Comparison of ENCODE assay signal across 23 mouse cellular contexts in genomic region chr12:86243936-86244335, GRCm38 (mm10). TPM values are rescaled to one million over a fixed set of nuclear protein-coding genes. Genes with fewer than 3 reads are reported as not detected.
A peak's percentile ranks its signal among the peaks of the same experiment; 100 is the strongest.
DNase-seq lines count a peak whose midpoint lies in the region; ATAC-seq and TF ChIP-seq lines count a peak whose summit lies in the region.
"Had no signal": no experiment of that assay in that cellular context is flagged by ENCODE, and none has a peak within 500 bp of the region (broad histone marks: within the 10 kb centered on the region; RNA-seq: fewer than 3 reads in every experiment).

No protein-coding gene starts in this region.

- 0 out of 2 replicates have a peak, but pooled peaks have one; percentile 21 for TF ChIP-seq POLR2A in bone marrow, adult 2 months (IDR thresholded peaks at IDR 0.05; ENCODE audit: borderline replicate concordance, control insufficient read depth, low read depth, low read length)

- 96% methylated on average over 17 of the region's 17 CpGs for WGBS in bone marrow, adult 2 months

- no peak overlapping the region for H3K27ac ChIP-seq in bone marrow, adult 2 months (ENCODE audit: control insufficient read depth, insufficient read depth, low read depth, low read length, poor library complexity)
- H3K27ac ChIP-seq: embryonic facial prominence, embryonic 15.5 days; forebrain, embryonic 10.5 days; forebrain, embryonic 15.5 days; heart, embryonic 13.5 days; hindbrain, embryonic 12.5 days; hindbrain, postnatal 0 days had no signal

- H3K4me1 ChIP-seq in megakaryocyte, embryonic 14.5 days = peaks cover 58% of the 10 kb centered on the region
- peaks cover 54% of the 10 kb centered on the region for H3K4me1 ChIP-seq in G1E (ENCODE audit: insufficient read depth, low read depth, low read length)
- H3K4me1 ChIP-seq in bone marrow, adult 2 months (ENCODE audit: control insufficient read depth, insufficient read depth, low read length) = peaks cover 2% of the 10 kb centered on the region; the same call in 1 of the 2 replicates

- peak overlapping the region; percentile 5 for H3K4me3 ChIP-seq in megakaryocyte, embryonic 14.5 days (replicated peaks)
- H3K4me3 ChIP-seq in G1E (ENCODE audit: low read depth, low read length) = peak overlapping the region; percentile 27; the same call in 1 of the 2 replicates
- H3K4me3 ChIP-seq in bone marrow, adult 2 months (replicated peaks; ENCODE audit: control insufficient read depth, low read depth, low read length) = no peak overlapping the region
- H3K4me3 ChIP-seq: embryonic facial prominence, embryonic 15.5 days; erythroblast, embryonic 14.5 days; forebrain, embryonic 10.5 days; forebrain, embryonic 15.5 days; heart, embryonic 13.5 days; hindbrain, embryonic 12.5 days had no signal

- H3K27me3 ChIP-seq in megakaryocyte, embryonic 14.5 days (replicated peaks) = no peaks in the 10 kb centered on the region
- H3K27me3 ChIP-seq in G1E (ENCODE audit: insufficient read depth, low read length) = no peaks in the 10 kb centered on the region
- H3K27me3 ChIP-seq: embryonic facial prominence, embryonic 15.5 days; forebrain, embryonic 15.5 days; heart, embryonic 13.5 days; hindbrain, embryonic 12.5 days; Patski had no signal

- no peak for ATAC-seq in megakaryocyte, adult 5-6 weeks (ENCODE audit: poor library complexity, severe bottlenecking)
- no peak for ATAC-seq in G1E (ENCODE audit: extremely low read depth, insufficient number of reproducible peaks, low FRiP score, poor library complexity, severe bottlenecking)
- ATAC-seq: activated CD4-positive, CD25-positive, alpha-beta regulatory T cell, adult 4 months; forebrain, embryonic 15.5 days; hindbrain, postnatal 0 days; Patski had no signal

- peak; percentile 16 for DNase-seq in cerebellum, adult 11-12 months
- no peak for DNase-seq in cerebellum, postnatal 36 days
- DNase-seq in G1E (ENCODE audit: low spot score) = no peak
- DNase-seq in kidney, postnatal 25 days = no peak
- DNase-seq: cerebellum, adult 2 months; cerebellum, postnatal 10 days; embryo, embryonic 11 days; gastrocnemius, postnatal 14 days; heart, postnatal 36 days; kidney, adult 11 months; kidney, adult 9 months had no signal

- H3K9me3 ChIP-seq in megakaryocyte, embryonic 14.5 days = no peaks in the 10 kb centered on the region
- no peaks in the 10 kb centered on the region for H3K9me3 ChIP-seq in G1E (replicated peaks)
- H3K9me3 ChIP-seq: embryonic facial prominence, embryonic 15.5 days; forebrain, embryonic 10.5 days; forebrain, embryonic 15.5 days; heart, embryonic 13.5 days; hindbrain, embryonic 12.5 days had no signal

- H3K36me3 ChIP-seq in megakaryocyte, embryonic 14.5 days (replicated peaks; ENCODE audit: low read length) = peaks cover 43% of the 10 kb centered on the region
- H3K36me3 ChIP-seq in G1E (replicated peaks) = peaks cover 47% of the 10 kb centered on the region

- no peak for TF ChIP-seq CTCF in G1E (IDR thresholded peaks at IDR 0.05; ENCODE audit: low read depth, low read length)
- TF ChIP-seq CTCF in bone marrow, adult 2 months (IDR thresholded peaks at IDR 0.05; ENCODE audit: control insufficient read depth, insufficient read depth, low read length) = no peak

RNA-seq across cellular contexts. Expression of gene Gpatch2l, which starts 2.3 kb away (rescaled TPM):
- polyA plus RNA-seq in megakaryocyte, embryonic 14.5 days (2012; ENCODE audit: insufficient read depth, low replicate concordance) = 2.9 TPM in 1 of 2 replicates, not detected in the other
- 28.2 and 31.8 TPM in 2 replicates for total RNA-seq in megakaryocyte, adult 5-6 weeks (2015)
- 47.5 and 48.7 TPM in 2 replicates for total RNA-seq in megakaryocyte, adult 5-6 weeks (2017)
- total RNA-seq in G1E (2014; fragmentation: Nextera tagmentation) (58.1 and 95.0 TPM in 2 replicates), G1E (2017) (53.9 and 56.4 TPM in 2 replicates)
- polyA plus RNA-seq in G1E (2012) = 17.9 and 18.4 TPM in 2 replicates
- 7.8 and 12.2 TPM in 2 replicates for polyA plus RNA-seq in bone marrow, adult 2 months (2011; ENCODE audit: insufficient read depth, insufficient read length, low replicate concordance, missing spikeins)
